Mouse (Mus musculus) midbrain, embryonic 14.5 days (tissue): Measurements from ENCODE around the gene Rps6ka5. TPM values are rescaled to one million over a fixed set of nuclear protein-coding genes. Genes with fewer than 3 reads are reported as not detected.

Experiments used
- ATAC-seq: fragments of 200-750 bp; cut with Nextera tagmentation; 2 replicates; pipeline ENCODE4 v1.8.0; 2017; ENCODE audit warnings: moderate number of reproducible peaks, moderate library complexity; ENCODE audit not compliant: low FRiP score, low TSS enrichment
- DNase-seq: peaks from one replicate; pipeline ENCODE4 v3.0.0-alpha.2; 2015
- H3K27ac ChIP-seq: fragments of 300-500 bp; sonication (generic); replicated peaks from 2 replicates; pipeline ENCODE4 v1.5.1; 2014; ENCODE audit warnings: mild to moderate bottlenecking, low read depth, low read length, moderate library complexity
- H3K27me3 ChIP-seq: fragments of 300-500 bp; sonication (generic); 2 replicates; pipeline ENCODE4 v1.6.1; 2014; ENCODE audit warnings: low read length, control low read depth, mixed read lengths; ENCODE audit not compliant: control insufficient read depth, insufficient read depth
- H3K36me3 ChIP-seq: fragments of 300-500 bp; sonication (generic); 2 replicates; pipeline ENCODE4 v1.6.1; 2014; ENCODE audit warnings: low read length, control low read depth; ENCODE audit not compliant: control insufficient read depth, insufficient read depth
- H3K4me1 ChIP-seq: fragments of 300-500 bp; sonication (generic); 2 replicates; pipeline ENCODE4 v1.6.1; 2014; ENCODE audit warnings: mild to moderate bottlenecking, antibody characterized with exemption, low read length, control low read depth; ENCODE audit not compliant: control insufficient read depth, insufficient read depth
- H3K4me2 ChIP-seq: fragments of 300-500 bp; sonication (generic); 2 replicates; pipeline ENCODE4 v1.6.1; 2014; ENCODE audit warnings: mild to moderate bottlenecking, low read length, moderate library complexity
- H3K4me3 ChIP-seq: fragments of 300-500 bp; sonication (generic); replicated peaks from 2 replicates; pipeline ENCODE4 v1.5.1; 2014; ENCODE audit warnings: low read depth, low read length
- H3K9ac ChIP-seq: fragments of 300-500 bp; sonication (generic); replicated peaks from 2 replicates; pipeline ENCODE4 v1.6.1; 2014; ENCODE audit warnings: mild to moderate bottlenecking, low read length, moderate library complexity
- H3K9me3 ChIP-seq: fragments of 300-500 bp; sonication (generic); 2 replicates; pipeline ENCODE4 v1.6.1; 2016; ENCODE audit warnings: low read length, control low read depth, mixed read lengths; ENCODE audit not compliant: control insufficient read depth
- WGBS: fragments of 180-500 bp; shearing (Covaris S2); extraction: QIAGEN DNeasy Blood & Tissue Kit; methylation state at CpG from one replicate; pipeline ENCODE4 v1.1.7; 2014; 5-methylcytosine and 5-hydroxymethylcytosine counted together
- polyA plus RNA-seq: library from polyadenylated mRNA; unstranded; fragments of >200 nt; fragmentation: Nextera tagmentation; extraction: Ambion mirVana; gene quantifications from 2 replicates; pipeline ENCODE4 v1.2.1, GENCODE M21; 2014

Gene Rps6ka5
- polyA plus RNA-seq, 1 experiment from 2014 or later: 7.9 TPM

DNA sequence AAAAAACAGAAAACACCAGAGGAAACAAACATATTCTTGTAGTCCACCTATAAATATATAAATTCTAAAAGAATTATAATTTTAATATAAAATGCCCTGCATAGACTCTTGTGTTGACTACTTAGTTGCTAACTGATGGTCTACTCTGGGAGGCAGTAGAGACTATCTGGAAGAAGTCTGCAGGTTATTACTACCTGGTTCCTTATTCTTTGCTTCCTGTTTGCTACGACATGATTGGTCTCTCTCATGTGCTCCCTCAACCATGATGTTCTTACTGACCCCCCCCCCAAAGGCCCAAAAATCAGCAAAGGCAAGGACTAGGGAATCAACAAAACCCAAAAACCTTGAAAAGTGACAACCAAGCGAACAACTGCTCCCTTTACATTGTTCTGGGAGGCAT is 66.7 kb downstream of the Rps6ka5 start:
- 90% methylated on average over 2 of the region's 2 CpGs for WGBS
- Histone ChIP-seq H3K27me3 (no peaks in the 10 kb centered on the region), H3K4me2 (no peak overlapping the region), H3K9ac (no peak overlapping the region), H3K4me3 (no peak overlapping the region), H3K36me3 (no peaks in the 10 kb centered on the region), H3K27ac (no peak overlapping the region), H3K4me1 (no peaks in the 10 kb centered on the region), H3K9me3 (no peaks in the 10 kb centered on the region)
- ATAC-seq (no peak), DNase-seq (no peak)

- H3K27me3 ChIP-seq: no peaks in the 10 kb centered on the region
- no peak overlapping the region for H3K4me2 ChIP-seq
- H3K36me3 ChIP-seq: 0 out of 2 replicates have a peak, but pooled peaks cover 3% of the 10 kb centered on the region
- no peaks in the 10 kb centered on the region for H3K9me3 ChIP-seq
- no peak overlapping the region for H3K4me3 ChIP-seq
- no peak overlapping the region for H3K9ac ChIP-seq
- WGBS: 93% methylated on average over 4 of the region's 4 CpGs
- H3K27ac ChIP-seq: no peak overlapping the region
- ATAC-seq (no peak), DNase-seq (no peak)
- H3K4me1 ChIP-seq: no peaks in the 10 kb centered on the region
These were observed 70.8 kb downstream of the Rps6ka5 start for GRCm38 (mm10) chr12:100655972-100656371.

GRCm38 (mm10) chr12:100641936-100642335 is 84.8 kb downstream of the Rps6ka5 start:
- Histone ChIP-seq H3K9ac (no peak overlapping the region), H3K4me3 (no peak overlapping the region), H3K27ac (no peak overlapping the region), H3K4me2 (no peak overlapping the region), H3K4me1 (no peaks in the 10 kb centered on the region), H3K9me3 (no peaks in the 10 kb centered on the region), H3K36me3 (no peaks in the 10 kb centered on the region), H3K27me3 (no peaks in the 10 kb centered on the region)
- ATAC-seq (no peak), DNase-seq (no peak)
- WGBS: 100% methylated on average over 1 of the region's 1 CpGs

DNA sequence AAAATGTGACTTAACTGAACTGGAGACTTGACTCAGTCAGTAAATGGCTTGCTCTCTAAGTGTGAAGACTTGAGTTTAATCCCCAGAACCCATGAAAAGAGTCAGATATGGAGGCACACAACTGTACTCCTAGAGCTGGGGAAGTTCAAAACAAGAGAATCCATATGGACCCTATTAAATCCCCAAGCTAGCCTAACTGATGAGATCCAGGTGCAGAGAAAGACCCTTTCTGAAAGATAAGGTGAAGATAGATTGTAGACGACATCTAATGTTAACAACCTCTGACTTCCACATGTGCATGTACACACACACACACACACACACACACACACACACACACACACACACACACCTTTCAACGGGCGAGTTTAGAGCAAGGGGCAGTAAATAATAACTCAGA is 86.1 kb downstream of the Rps6ka5 start:
- Histone ChIP-seq H3K4me2 (no peak overlapping the region), H3K4me1 (no peaks in the 10 kb centered on the region), H3K27ac (no peak overlapping the region), H3K27me3 (no peaks in the 10 kb centered on the region), H3K9ac (no peak overlapping the region), H3K4me3 (no peak overlapping the region), H3K36me3 (no peaks in the 10 kb centered on the region), H3K9me3 (no peaks in the 10 kb centered on the region)
- 91% methylated on average over 3 of the region's 3 CpGs for WGBS
- DNase-seq (no peak), ATAC-seq (no peak)

- H3K36me3 ChIP-seq: no peaks in the 10 kb centered on the region
- 56% methylated on average over 7 of the region's 7 CpGs for WGBS
- DNase-seq: peak; percentile 53
These were observed 87.1 kb downstream of the Rps6ka5 start for GRCm38 (mm10) chr12:100639680-100640079.

DNA sequence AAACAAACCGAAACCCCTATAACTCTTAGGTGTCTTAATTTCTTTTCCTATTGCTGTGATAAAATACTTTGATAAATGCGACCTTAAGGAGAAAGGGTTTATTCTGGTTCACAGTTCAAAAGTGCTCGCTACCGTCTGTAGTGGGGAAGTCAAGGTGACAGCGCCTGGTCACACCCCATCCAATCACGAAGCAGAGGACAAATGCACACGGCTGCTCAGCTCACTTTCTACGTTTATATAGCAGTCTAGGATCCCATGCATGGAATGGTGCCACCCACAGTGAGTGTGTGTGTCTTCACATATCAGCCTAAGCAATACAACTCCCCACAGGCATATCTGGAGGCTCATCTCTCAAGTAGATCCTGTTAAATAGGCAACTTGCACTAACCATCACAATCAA is 88.9 kb downstream of the Rps6ka5 start:
- Histone ChIP-seq H3K4me2 (no peak overlapping the region), H3K27me3 (no peaks in the 10 kb centered on the region), H3K4me3 (no peak overlapping the region), H3K9ac (no peak overlapping the region), H3K9me3 (no peaks in the 10 kb centered on the region), H3K27ac (no peak overlapping the region), H3K4me1 (no peaks in the 10 kb centered on the region), H3K36me3 (no peaks in the 10 kb centered on the region)
- ATAC-seq: no peak
- WGBS: 93% methylated on average over 8 of the region's 8 CpGs
- no peak for DNase-seq

More at GRCm38 (mm10) chr12:100639680-100640079, 87.1 kb downstream of the Rps6ka5 start:
- H3K9ac ChIP-seq: no peak overlapping the region
- no peak overlapping the region for H3K27ac ChIP-seq
- H3K27me3 ChIP-seq: no peaks in the 10 kb centered on the region
- H3K4me2 ChIP-seq: no peak overlapping the region
- H3K9me3 ChIP-seq: no peaks in the 10 kb centered on the region
- no peak for ATAC-seq
- no peaks in the 10 kb centered on the region for H3K4me1 ChIP-seq
- H3K4me3 ChIP-seq: no peak overlapping the region

DNA sequence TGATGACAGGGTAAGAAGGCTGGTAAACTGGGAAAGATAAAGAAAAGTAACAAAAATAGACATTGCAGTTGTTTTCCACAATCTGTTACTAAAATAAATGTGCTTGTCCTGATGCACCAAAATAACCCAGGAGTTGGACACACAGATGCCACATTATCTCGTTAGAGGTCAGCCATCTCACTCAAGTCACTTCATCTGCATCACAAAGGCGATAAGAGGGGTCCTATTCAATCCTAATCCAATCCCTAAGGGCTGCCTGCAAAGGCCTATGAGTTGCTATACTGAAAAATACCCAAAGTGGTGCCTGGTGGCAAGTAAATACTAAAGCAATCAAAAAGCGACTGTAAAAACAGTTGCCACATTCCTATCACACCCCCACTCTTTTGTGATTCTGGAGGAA is 90.0 kb downstream of the Rps6ka5 start:
- no peak overlapping the region for H3K4me3 ChIP-seq
- no peaks in the 10 kb centered on the region for H3K4me1 ChIP-seq
- H3K9me3 ChIP-seq: no peaks in the 10 kb centered on the region
- peak; percentile 11 for DNase-seq
- no peaks in the 10 kb centered on the region for H3K27me3 ChIP-seq
- no peak overlapping the region for H3K4me2 ChIP-seq
- H3K36me3 ChIP-seq: no peaks in the 10 kb centered on the region
- H3K27ac ChIP-seq: no peak overlapping the region
- ATAC-seq: no peak
- 20% methylated on average over 3 of the region's 3 CpGs for WGBS
- no peak overlapping the region for H3K9ac ChIP-seq

GRCm38 (mm10) chr12:100636299-100636633 is 90.5 kb downstream of the Rps6ka5 start:
- no peak overlapping the region for H3K4me3 ChIP-seq
- no peak overlapping the region for H3K27ac ChIP-seq
- H3K9me3 ChIP-seq: no peaks in the 10 kb centered on the region
- no peak overlapping the region for H3K9ac ChIP-seq
- no peaks in the 10 kb centered on the region for H3K36me3 ChIP-seq
- ATAC-seq: no peak
- H3K4me1 ChIP-seq: no peaks in the 10 kb centered on the region
- DNase-seq: no peak
- WGBS: 95% methylated on average over 2 of the region's 2 CpGs
- H3K4me2 ChIP-seq: no peak overlapping the region
- H3K27me3 ChIP-seq: no peaks in the 10 kb centered on the region

DNA sequence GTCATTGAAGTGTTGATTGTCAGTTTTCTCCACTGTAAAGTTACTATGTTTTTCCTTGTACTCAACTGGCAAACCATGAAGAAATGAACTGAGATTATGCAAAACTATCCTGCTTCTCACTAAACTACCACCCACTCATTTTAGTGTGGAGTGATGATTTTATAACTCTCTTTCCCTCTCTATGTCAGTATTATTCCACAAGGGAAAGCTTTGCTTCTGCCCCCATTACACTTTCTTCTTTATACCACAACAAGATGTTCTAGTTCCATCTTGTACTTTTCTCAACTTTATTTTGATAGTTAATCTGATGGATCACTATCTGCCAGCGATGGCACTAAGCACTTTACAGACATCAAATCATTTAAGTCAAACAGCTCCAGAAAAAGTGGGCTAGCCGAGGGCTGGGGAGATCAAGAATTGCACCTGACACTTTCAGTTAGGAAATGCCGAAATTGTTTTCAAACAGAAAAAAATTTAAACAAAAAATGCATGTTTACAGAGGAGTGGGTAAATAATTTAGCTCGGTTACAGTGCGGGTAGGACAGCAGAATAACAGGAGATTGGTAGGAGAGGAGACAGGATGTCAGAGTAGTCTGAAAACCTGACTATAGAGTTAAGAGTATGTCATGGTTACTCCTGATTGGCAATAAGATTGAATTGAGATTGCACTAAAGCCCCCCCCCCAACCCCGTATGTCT is 91.0 kb downstream of the Rps6ka5 start:
- WGBS: 95% methylated on average over 6 of the region's 6 CpGs
- Histone ChIP-seq H3K4me3 (no peak overlapping the region), H3K4me2 (no peak overlapping the region), H3K9me3 (no peaks in the 10 kb centered on the region), H3K27ac (no peak overlapping the region), H3K9ac (no peak overlapping the region), H3K36me3 (no peaks in the 10 kb centered on the region), H3K27me3 (no peaks in the 10 kb centered on the region), H3K4me1 (no peaks in the 10 kb centered on the region)
- ATAC-seq (no peak), DNase-seq (no peak)
